Mouse (Mus musculus) mammary gland, adult 2 months (tissue): Measurements from ENCODE around the gene Naa25. TPM values are rescaled to one million over a fixed set of nuclear protein-coding genes. Genes with fewer than 3 reads are reported as not detected.

Source experiments
- polyA plus RNA-seq: library from polyadenylated mRNA; depleted of rRNA; stranded (reverse); fragments of >200 nt; gene quantifications from 2 replicates; pipeline ENCODE4 v1.2.3, GENCODE M21; 2012; ENCODE audit warnings: low replicate concordance; rRNA removed

The Naa25 gene
- polyA plus RNA-seq = 8.0 and 14.5 TPM in 2 replicates

GRCm38 (mm10) chr5:121397187-121398145, at the start of gene Naa25:
TSS of gene Naa25 (plus strand) at chr5:121397936.

GRCm38 (mm10) chr5:121385461-121386119, 12.1 kb upstream of the Naa25 start, which contains the start of gene Trafd1:
TSS of gene Trafd1 (minus strand) at chr5:121385632.

GRCm38 (mm10) chr5:121451644-121452025, 53.9 kb downstream of the Naa25 start, which contains the start of gene Tmem116:
TSS of gene Tmem116 (plus strand) at chr5:121451893.

GRCm38 (mm10) chr5:121452026-121452869, 54.5 kb downstream of the Naa25 start, which contains the start of gene Erp29:
TSS of gene Erp29 (minus strand) at chr5:121452506.

Other genes with a start within 250 kb of the Naa25 start
- 27.0 and 34.2 TPM in 2 replicates for gene Ptpn11, start 206.5 kb upstream of the Naa25 start, polyA plus RNA-seq
- gene Rpl6, start 193.5 kb upstream of the Naa25 start, polyA plus RNA-seq = 255 and 291 TPM in 2 replicates
- 16.3 and 20.2 TPM in 2 replicates for gene Hectd4, start 177.7 kb upstream of the Naa25 start, polyA plus RNA-seq
- 86.6 and 112 TPM in 2 replicates for gene Trafd1, start 12.3 kb upstream of the Naa25 start, polyA plus RNA-seq
- gene Tmem116, start 54.0 kb downstream of the Naa25 start, polyA plus RNA-seq = 5.0 and 5.9 TPM in 2 replicates
- 33.2 and 36.1 TPM in 2 replicates for gene Erp29, start 54.6 kb downstream of the Naa25 start, polyA plus RNA-seq
- gene Adam1b, start 105.5 kb downstream of the Naa25 start, polyA plus RNA-seq = not detected in 2 replicates
- gene Adam1a, start 147.5 kb downstream of the Naa25 start, polyA plus RNA-seq = 3.5 and 4.6 TPM in 2 replicates
- 0.53 TPM in 1 of 2 replicates, not detected in the other for gene Gm42878, start 147.5 kb downstream of the Naa25 start, polyA plus RNA-seq
- 20.2 and 45.8 TPM in 2 replicates for gene Mapkapk5, start 148.0 kb downstream of the Naa25 start, polyA plus RNA-seq
- gene Aldh2, start 195.9 kb downstream of the Naa25 start, polyA plus RNA-seq = 766 and 1,278 TPM in 2 replicates
- gene Acad12, start 221.0 kb downstream of the Naa25 start, polyA plus RNA-seq = 12.6 and 41.3 TPM in 2 replicates